Mouse (Mus musculus) hindbrain, embryonic 13.5 days (tissue): Measurements from ENCODE around the gene Plcb3. TPM values are rescaled to one million over a fixed set of nuclear protein-coding genes. Genes with fewer than 3 reads are reported as not detected.

Experiments used
- ATAC-seq: fragments of 200-750 bp; cut with Nextera tagmentation; 2 replicates; pipeline ENCODE4 v1.8.0; 2017; ENCODE audit warnings: moderate TSS enrichment; ENCODE audit not compliant: low FRiP score
- H3K27ac ChIP-seq: fragments of 300-500 bp; sonication (generic); 2 replicates; pipeline ENCODE4 v1.5.1; 2015; ENCODE audit warnings: inconsistent platforms, mild to moderate bottlenecking, moderate library complexity
- H3K27me3 ChIP-seq: fragments of 300-500 bp; sonication (generic); 2 replicates; pipeline ENCODE4 v1.6.1; 2015; ENCODE audit warnings: mild to moderate bottlenecking, inconsistent platforms
- H3K36me3 ChIP-seq: fragments of 300-500 bp; sonication (generic); 2 replicates; pipeline ENCODE4 v1.6.1; 2015; ENCODE audit warnings: mild to moderate bottlenecking, inconsistent platforms
- H3K4me1 ChIP-seq: fragments of 300-500 bp; sonication (generic); replicated peaks from 2 replicates; pipeline ENCODE4 v1.6.1; 2015; ENCODE audit warnings: inconsistent platforms
- H3K4me2 ChIP-seq: fragments of 300-500 bp; sonication (generic); 2 replicates; pipeline ENCODE4 v1.6.1; 2015; ENCODE audit warnings: inconsistent platforms, mild to moderate bottlenecking, moderate library complexity
- H3K4me3 ChIP-seq: fragments of 300-500 bp; sonication (generic); 2 replicates; pipeline ENCODE4 v1.5.1; 2015; ENCODE audit warnings: mild to moderate bottlenecking, inconsistent platforms
- H3K9ac ChIP-seq: fragments of 300-500 bp; sonication (generic); 2 replicates; pipeline ENCODE4 v1.6.1; 2015; ENCODE audit warnings: mild to moderate bottlenecking, inconsistent platforms
- H3K9me3 ChIP-seq: fragments of 300-500 bp; sonication (generic); 2 replicates; pipeline ENCODE4 v1.6.1; 2016; ENCODE audit warnings: inconsistent platforms
- WGBS: fragments of 180-500 bp; shearing (Covaris S2); methylation state at CpG from one replicate; pipeline ENCODE4 v1.1.7; 2015; 5-methylcytosine and 5-hydroxymethylcytosine counted together
- polyA plus RNA-seq: library from polyadenylated mRNA; unstranded; fragments of >200 nt; fragmentation: Nextera tagmentation; extraction: Ambion mirVana; gene quantifications from 2 replicates; pipeline ENCODE4 v1.2.1, GENCODE M21; 2015

The Plcb3 gene
- polyA plus RNA-seq, 1 experiment from 2014 or later: 11.7 TPM

DNA sequence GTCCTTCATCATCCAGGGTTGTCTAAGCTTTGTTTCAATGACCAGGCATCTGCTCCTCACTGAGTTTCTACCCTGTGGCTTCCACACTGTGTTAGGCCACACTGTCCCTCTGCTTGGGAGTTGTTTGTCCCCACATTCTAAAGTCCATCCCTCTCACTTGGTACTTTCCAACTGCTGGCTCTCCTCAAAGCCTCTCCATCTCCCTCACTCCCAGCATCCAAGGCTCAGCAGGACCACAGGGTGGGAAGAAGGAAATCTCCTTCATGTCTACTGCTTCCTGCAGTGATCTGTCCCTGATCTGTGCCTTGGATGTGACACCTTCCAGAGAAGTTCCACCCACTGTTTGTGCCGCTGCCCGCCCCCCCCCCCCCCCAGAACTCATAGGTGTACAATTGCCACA lies 45.3 kb downstream of the Plcb3 start:
- H3K27me3 ChIP-seq: peaks cover 97% of the 10 kb centered on the region
- no peak overlapping the region for H3K9ac ChIP-seq
- H3K36me3 ChIP-seq: no peaks in the 10 kb centered on the region
- WGBS: 0% methylated on average over 2 of the region's 2 CpGs
- no peaks in the 10 kb centered on the region for H3K9me3 ChIP-seq
- ATAC-seq: no peak
- no peak overlapping the region for H3K4me3 ChIP-seq
- no peak overlapping the region for H3K27ac ChIP-seq
- H3K4me1 ChIP-seq: peaks cover 31% of the 10 kb centered on the region
- H3K4me2 ChIP-seq: no peak overlapping the region

- Histone ChIP-seq H3K27ac (no peak overlapping the region), H3K9me3 (no peaks in the 10 kb centered on the region), H3K36me3 (no peaks in the 10 kb centered on the region), H3K9ac (no peak overlapping the region), H3K4me1 (peaks cover 29% of the 10 kb centered on the region), H3K4me3 (no peak overlapping the region), H3K27me3 (peaks cover 97% of the 10 kb centered on the region), H3K4me2 (no peak overlapping the region)
- ATAC-seq: no peak
- 6% methylated on average over 9 of the region's 9 CpGs for whole genome bisulfite sequencing
Measured at GRCm38 (mm10) chr19:6928080-6928479, 48.2 kb downstream of the Plcb3 start.

GRCm38 (mm10) chr19:6926559-6927255 lies 49.6 kb downstream of the Plcb3 start:
- H3K36me3 ChIP-seq: no peaks in the 10 kb centered on the region
- no peaks in the 10 kb centered on the region for H3K9me3 ChIP-seq
- whole genome bisulfite sequencing: 11% methylated on average over 26 of the region's 26 CpGs
- no peak overlapping the region for H3K27ac ChIP-seq
- ATAC-seq: no peak
- H3K4me3 ChIP-seq: peak overlapping the region; percentile 23
- peaks cover 90% of the 10 kb centered on the region for H3K27me3 ChIP-seq
- H3K9ac ChIP-seq: 0 out of 2 replicates have a peak overlapping the region, but pooled peaks have one; percentile 9
- H3K4me1 ChIP-seq: peaks cover 39% of the 10 kb centered on the region
- H3K4me2 ChIP-seq: peak overlapping the region; percentile 36

- H3K4me2 ChIP-seq: peak overlapping the region; percentile 27; the same call in 1 of the 2 replicates
Measured at GRCm38 (mm10) chr19:6925611-6926329, 50.5 kb downstream of the Plcb3 start.

GRCm38 (mm10) chr19:6925307-6925573 lies 51.0 kb downstream of the Plcb3 start, which contains the start of gene Catsperz:
Catsperz (minus strand) TSS chr19:6925380.
- Histone ChIP-seq H3K9ac (no peak within 1 kb of the TSS), H3K27ac (no peak within 1 kb of the TSS)
- 5% methylated on average over 9 of the region's 9 CpGs for WGBS

More at GRCm38 (mm10) chr19:6925611-6926329, 50.5 kb downstream of the Plcb3 start:
- no peak for ATAC-seq
- Histone ChIP-seq H3K9ac (no peak overlapping the region), H3K27me3 (peaks cover 80% of the 10 kb centered on the region), H3K27ac (no peak overlapping the region), H3K9me3 (no peaks in the 10 kb centered on the region), H3K4me1 (peaks cover 42% of the 10 kb centered on the region), H3K36me3 (no peaks in the 10 kb centered on the region), H3K4me3 (peak overlapping the region; percentile 14; the same call in 1 of the 2 replicates)
- WGBS: 4% methylated on average over 38 of the region's 40 CpGs

DNA sequence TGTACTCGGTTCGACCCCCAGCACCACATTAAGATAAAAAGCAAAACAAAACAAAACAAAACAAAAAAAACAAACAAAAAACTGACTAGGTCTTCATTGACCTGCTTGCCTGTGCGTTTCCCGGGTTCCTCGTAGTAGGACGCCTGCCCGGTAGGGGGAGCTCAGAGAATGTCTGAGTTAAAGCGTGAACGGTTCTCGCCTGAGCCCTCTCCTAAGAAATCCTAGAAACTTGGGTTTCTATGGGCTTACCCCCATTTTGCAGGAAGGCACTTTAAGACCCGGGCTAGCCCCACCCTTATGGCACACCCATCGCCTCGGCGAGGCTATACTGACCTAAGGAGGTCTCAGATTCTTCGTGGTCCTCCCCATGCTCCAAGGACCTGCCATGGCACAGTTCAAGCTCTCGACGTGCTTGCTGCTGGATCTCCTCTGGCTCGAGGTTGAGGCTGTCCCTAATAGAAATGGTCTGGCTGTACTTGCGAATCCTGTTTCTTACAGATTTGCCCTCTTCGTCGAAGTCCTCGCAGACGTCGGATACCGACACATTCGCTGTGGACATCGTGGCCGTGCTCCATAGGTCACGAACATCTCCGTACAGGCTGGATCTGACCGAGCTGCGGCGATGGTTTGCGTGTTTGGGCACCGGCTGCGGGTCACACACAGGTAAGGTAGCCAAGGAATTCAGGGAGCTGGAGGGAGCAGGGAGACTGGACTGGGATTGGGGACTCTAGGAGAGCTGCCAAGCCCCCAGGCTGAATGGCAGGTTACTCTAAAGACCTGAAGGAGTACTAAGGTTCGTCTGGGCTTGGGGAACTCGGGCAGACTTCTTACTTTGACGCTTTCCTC lies 51.6 kb downstream of the Plcb3 start:
- Histone ChIP-seq H3K9ac (no peak overlapping the region), H3K9me3 (no peaks in the 10 kb centered on the region)

More at GRCm38 (mm10) chr19:6925307-6925573, 51.0 kb downstream of the Plcb3 start, which contains the start of gene Catsperz:
- ATAC-seq: no peak
- Histone ChIP-seq H3K27me3 (peaks cover 75% of the 10 kb centered on the region), H3K9me3 (no peaks in the 10 kb centered on the region), H3K36me3 (no peaks in the 10 kb centered on the region), H3K4me1 (peaks cover 47% of the 10 kb centered on the region), H3K4me3 (peak within 1 kb of the TSS; percentile 14; the same call in 1 of the 2 replicates), H3K4me2 (peak within 1 kb of the TSS; percentile 27)

GRCm38 (mm10) chr19:6922901-6923735 lies 53.2 kb downstream of the Plcb3 start:
- Histone ChIP-seq H3K36me3 (peaks cover 4% of the 10 kb centered on the region; the same call in 1 of the 2 replicates), H3K4me1 (peaks cover 61% of the 10 kb centered on the region), H3K27me3 (peaks cover 57% of the 10 kb centered on the region), H3K9me3 (no peaks in the 10 kb centered on the region), H3K9ac (0 out of 2 replicates have a peak overlapping the region, but pooled peaks have one; percentile 65), H3K4me2 (peak overlapping the region; percentile 96; the same call in 1 of the 2 replicates), H3K4me3 (no peak overlapping the region), H3K27ac (no peak overlapping the region)
- no peak for ATAC-seq
- WGBS: 63% methylated on average over 6 of the region's 6 CpGs

More for the DNA sequence above, 51.6 kb downstream of the Plcb3 start:
- no peak overlapping the region for H3K27ac ChIP-seq
- 4% methylated on average over 39 of the region's 39 CpGs for WGBS
- H3K4me1 ChIP-seq: peaks cover 53% of the 10 kb centered on the region
- H3K36me3 ChIP-seq: no peaks in the 10 kb centered on the region
- peak overlapping the region; percentile 14; the same call in 1 of the 2 replicates for H3K4me3 ChIP-seq
- H3K27me3 ChIP-seq: peaks cover 71% of the 10 kb centered on the region
- peak overlapping the region; percentile 27 for H3K4me2 ChIP-seq
- ATAC-seq: no peak

DNA sequence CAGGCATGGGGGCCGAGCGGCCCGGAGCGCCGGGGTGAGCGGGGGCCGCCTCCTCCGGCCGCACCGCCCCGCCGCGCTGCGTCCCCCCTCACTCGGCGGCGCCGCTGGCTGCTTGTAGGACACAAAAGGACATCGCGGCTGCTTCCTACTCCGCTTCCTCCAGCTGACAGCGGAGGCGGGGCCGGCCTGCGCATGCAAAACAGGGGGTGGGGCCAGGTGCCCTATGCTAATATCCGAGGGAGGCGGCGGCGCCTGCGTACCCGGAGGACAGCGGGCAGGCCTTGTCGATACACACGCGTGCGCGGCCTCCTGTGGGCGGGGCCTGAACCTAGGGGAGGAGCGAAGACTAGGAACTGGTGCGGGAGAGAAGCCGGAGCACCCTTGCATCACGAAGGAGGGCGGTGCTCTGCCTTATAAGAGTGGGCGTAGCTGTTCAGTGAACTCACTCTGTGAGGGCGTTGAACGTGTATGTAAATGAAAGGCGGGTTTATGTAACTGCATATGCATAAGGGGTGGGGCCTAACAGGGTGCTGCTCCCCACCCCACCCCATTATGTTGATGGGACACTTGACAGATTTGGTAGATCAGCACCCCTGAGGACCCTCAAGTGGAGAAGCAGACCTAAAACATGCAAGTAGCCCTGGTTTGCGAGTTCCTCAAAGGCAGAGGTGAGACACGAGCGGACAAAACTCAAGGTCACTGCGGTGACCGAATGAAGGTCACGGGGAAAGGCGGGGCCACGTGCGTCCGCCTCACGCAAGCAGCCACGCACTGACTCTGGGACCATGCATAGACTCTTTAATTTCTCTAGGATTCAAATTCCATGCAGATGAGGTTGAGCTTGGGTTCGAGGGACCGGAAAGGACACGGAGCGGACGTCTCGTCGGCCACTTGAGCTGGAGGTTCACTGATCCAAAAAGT lies 54.4 kb downstream of the Plcb3 start, which contains the start of gene Esrra:
Gene Esrra, minus strand, starts transcription at position 167 of the 921 bp plus-strand sequence.
- 2% methylated on average over 56 of the region's 66 CpGs for WGBS
- Histone ChIP-seq H3K4me1 (peaks cover 53% of the 10 kb centered on the region), H3K27me3 (peaks cover 45% of the 10 kb centered on the region), H3K4me3 (peak within 1 kb of the TSS; percentile 80), H3K9ac (peak within 1 kb of the TSS; percentile 92), H3K36me3 (peaks cover 5% of the 10 kb centered on the region; the same call in 1 of the 2 replicates), H3K4me2 (peak within 1 kb of the TSS; percentile 96), H3K9me3 (no peaks in the 10 kb centered on the region), H3K27ac (peak within 1 kb of the TSS; percentile 94)
- peak; percentile 94 for ATAC-seq

GRCm38 (mm10) chr19:6920741-6921636 lies 55.3 kb downstream of the Plcb3 start:
- H3K36me3 ChIP-seq: peaks cover 12% of the 10 kb centered on the region; the same call in 1 of the 2 replicates
- peak overlapping the region; percentile 94 for H3K27ac ChIP-seq
- peak overlapping the region; percentile 92 for H3K9ac ChIP-seq
- H3K4me3 ChIP-seq: peak overlapping the region; percentile 80
- peak overlapping the region; percentile 96 for H3K4me2 ChIP-seq
- peaks cover 50% of the 10 kb centered on the region for H3K4me1 ChIP-seq
- H3K27me3 ChIP-seq: peaks cover 36% of the 10 kb centered on the region
- H3K9me3 ChIP-seq: no peaks in the 10 kb centered on the region
- 3% methylated on average over 29 of the region's 48 CpGs for WGBS
- ATAC-seq: no peak; the same call in 1 of the 2 replicates
